Mouse (Mus musculus) ES-E14 (cell line): Measurements from ENCODE around the gene Srcin1.

Experiments
- CHD2 ChIP-seq: IDR thresholded peaks from 2 replicates; pipeline ENCODE4 v1.6.1; 2014; ENCODE audit warnings: mild to moderate bottlenecking, low read depth, low read length, inconsistent platforms
- MAFK ChIP-seq: IDR thresholded peaks from 2 replicates; pipeline ENCODE4 v1.6.1; 2014; ENCODE audit warnings: mild to moderate bottlenecking, low read depth, low read length, inconsistent platforms; ENCODE audit not compliant: insufficient read depth
- ZC3H11A ChIP-seq: IDR thresholded peaks from 2 replicates; pipeline ENCODE4 v1.6.1; 2012; ENCODE audit warnings: low read depth, mild to moderate bottlenecking, inconsistent platforms, low read length, borderline replicate concordance
- ZNF384 ChIP-seq: IDR thresholded peaks from 2 replicates; pipeline ENCODE4 v1.6.1; 2012; ENCODE audit warnings: low read depth, low read length, inconsistent platforms

GRCm38 (mm10) chr11:97479085-97479484, 96.9 kb downstream of the Srcin1 start:
- TF ChIP-seq CHD2, result no peak
- no peak for TF ChIP-seq ZNF384
- TF ChIP-seq ZC3H11A, result no peak
- TF ChIP-seq MAFK, result no peak
